Mouse (Mus musculus): ENCODE results near the gene Popdc2. TPM values are rescaled to one million over a fixed set of nuclear protein-coding genes. Genes with fewer than 3 reads are reported as not detected.

The Popdc2 gene
- total RNA-seq, 2 experiments from 2014 or later = 51.5 to 55.8 TPM

DNA sequence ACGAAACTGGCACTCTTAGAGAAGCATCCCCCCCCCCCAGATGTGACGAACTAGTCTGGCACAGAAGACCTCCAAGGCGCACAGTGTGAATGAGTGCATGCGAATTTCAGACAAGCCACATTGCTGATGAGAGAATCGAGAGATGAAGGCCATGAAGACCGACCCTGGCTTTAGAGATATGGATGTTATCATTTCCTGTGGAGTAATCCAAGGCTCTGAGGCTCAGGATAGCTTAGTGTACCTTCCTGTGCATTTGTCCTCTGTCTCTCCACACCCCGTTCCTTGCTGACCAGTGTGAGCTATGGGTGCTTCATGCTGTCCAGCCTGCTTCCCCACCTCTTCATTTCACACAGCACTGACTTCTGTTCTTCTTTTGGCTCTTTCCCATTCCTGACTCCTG is 13.2 kb downstream of the Popdc2 start:
- DNase-seq (ENCODE audit: low spot score) = no peak

DNA sequence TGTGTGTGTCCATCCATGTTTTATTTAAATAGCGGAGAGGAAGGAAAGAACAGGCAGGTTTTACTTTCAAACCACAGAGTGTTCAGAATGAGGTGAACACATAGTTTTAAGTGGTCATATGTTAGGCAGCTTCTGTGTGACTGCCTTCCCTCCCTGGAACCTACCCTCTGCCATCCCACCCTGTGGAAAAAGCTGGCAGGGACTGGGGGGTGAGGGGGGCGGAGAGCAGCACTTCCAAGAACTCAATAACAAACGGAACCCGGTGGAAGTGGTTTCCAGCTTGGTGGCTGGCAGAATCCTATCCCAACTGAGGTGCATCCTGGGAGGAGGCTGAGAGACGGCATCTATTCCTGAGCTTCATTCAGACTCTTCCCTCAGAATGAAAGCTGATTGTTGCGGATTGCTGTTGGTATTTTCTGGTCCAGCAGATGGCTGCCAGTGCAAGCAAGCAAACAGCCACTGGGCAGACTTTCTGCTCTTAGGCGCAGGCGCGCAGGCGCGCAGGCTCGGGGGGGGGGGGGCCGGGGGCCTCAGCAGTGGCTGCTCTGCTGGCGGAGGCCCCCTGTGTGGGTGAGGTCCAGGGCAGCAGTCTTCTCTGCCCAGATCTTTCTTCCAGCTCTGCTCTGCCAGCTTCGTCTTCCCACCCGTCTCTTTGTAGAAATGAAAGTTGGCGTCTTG is 14.3 kb downstream of the Popdc2 start:
- no peak for DNase-seq (ENCODE audit: low spot score)

DNA sequence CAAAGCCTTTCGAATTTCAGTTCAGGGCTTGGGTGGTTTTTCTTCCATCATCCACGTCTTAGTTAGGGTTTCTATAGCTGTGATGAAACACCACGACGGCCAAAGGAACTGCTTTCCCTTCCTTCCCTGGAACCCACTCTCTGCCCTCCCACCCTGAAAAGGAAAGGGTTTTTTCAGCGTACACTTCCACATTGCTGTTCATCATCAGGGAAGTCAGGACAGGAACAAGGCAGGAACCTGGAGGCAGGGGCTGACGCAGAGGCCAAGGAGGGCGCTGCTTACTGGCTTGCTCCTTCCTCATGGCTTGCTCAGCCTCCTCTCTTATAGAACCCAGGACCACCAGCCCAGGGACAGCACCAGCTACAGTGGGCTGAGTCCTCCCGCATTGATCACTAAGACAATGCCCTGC is 14.8 kb downstream of the Popdc2 start:
- no peak for DNase-seq (ENCODE audit: low spot score)

DNA sequence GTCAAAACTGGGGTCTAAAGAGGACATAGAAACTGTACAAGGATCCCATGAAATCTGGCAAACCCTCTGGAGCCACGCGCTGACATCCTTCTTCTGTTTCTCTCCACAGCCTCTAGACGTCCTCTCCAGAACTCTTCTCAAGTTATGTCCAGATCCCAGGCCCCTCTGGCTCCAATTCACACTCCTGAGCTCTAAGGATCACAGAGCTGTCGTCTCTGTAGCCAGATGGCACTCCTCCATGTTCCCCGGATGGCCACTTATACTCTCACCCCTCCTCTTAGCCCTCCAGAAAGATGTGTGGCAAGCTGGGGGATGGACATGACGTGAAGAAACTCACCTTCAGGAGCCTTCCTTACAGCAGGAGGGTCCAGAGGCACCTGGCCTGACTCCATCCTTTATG is 15.5 kb downstream of the Popdc2 start:
- DNase-seq (ENCODE audit: low spot score) = peak; percentile 61

DNA sequence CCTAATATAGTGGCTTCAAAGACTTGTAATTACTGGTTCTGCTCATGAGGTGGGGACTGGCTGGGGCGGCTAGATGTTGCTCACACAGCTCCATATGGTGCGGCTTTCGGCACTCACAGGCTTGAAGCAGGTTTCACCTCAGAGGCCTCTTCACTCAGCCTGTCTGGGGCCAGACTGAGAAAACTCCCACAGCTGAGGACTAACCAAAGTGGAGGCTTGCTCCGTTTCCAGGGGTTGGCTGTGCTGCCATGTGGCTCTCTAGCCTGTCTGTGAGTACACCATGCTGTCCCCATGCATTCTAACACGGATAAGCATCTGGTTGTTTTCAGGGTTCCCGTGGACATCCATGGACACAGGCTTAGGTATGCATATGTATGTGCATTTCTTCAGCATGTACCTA is 16.6 kb downstream of the Popdc2 start:
- no peak for DNase-seq (ENCODE audit: low spot score)

DNA sequence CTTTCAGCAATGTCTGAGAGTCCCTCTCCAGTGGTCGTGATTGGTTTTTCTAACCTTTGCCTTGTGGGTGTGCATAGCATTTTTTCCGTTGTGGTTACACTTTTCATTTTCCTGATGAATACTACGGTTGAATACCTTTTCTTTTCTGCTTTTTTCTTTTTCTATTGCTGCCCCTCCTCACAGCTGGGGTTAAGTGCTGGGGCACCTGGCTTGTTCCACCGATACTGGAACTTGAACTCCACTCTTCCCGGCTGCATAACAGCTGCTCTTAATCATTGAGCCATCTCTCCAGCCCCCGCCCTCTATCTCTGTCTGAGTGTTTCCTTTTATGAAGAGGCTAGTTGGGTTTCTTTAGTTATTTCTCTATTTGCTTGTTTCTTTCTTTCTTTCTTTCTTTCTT is 17.1 kb downstream of the Popdc2 start:
- no peak for DNase-seq (ENCODE audit: low spot score)

DNA sequence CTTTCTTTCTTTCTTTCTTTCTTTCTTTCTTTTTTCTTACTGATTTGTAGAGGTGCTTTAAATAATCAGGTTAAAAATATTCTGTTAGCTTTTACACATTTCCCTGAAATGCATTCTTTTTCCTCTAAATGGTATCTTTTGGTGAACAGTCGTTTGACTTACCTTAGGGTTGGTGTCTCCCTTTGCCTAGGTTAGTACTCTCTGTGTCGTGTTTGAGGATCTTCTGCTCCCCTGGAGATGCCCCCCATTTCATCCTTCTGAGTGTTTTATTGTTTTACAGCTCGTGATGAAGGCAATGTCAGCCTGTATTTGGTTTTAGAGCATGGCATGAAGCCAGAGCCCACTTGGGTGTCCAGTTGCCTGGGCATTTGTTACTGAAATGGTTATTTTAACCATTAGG is 17.5 kb downstream of the Popdc2 start:
- DNase-seq (ENCODE audit: low spot score) = no peak

DNA sequence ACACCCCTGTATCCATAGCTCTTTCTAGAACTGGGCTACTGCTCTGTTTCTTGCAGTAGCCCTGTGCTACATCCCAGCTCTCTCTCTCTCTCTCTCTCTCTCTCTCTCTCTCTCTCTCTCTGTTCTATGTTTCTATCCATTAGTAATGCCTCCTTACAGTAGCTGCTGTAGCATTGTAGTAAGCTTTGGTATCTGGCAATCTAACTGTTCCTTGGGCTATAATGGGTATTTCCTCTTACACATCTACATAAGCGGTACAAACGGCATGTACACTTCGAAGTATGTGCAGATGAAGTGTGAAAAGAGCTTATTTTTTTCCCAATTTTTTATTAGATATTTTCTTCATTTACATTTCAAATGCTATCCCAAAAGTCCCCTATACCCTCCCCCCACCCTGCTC is 17.9 kb downstream of the Popdc2 start:
- no peak for DNase-seq (ENCODE audit: low spot score)

DNA sequence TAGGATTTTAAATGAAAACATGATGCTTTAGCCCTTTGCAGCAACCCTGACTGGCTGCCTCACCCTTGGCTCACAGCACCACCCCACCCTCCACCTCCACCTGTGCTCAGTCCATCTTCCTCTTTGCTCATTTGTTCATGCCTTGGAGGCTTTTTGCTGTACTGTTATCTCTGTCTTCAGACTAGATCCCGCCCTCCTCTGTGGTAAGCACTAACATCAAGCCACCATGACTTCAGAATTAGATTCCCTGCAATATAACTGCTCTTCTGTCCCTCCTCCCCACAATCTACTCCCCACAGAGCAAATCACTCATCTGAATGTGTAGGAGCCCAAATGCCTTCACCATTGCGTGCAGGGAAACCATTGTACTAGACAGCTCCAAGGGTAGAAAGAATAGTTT is 21.7 kb downstream of the Popdc2 start:
- no peak for DNase-seq (ENCODE audit: low spot score)

DNA sequence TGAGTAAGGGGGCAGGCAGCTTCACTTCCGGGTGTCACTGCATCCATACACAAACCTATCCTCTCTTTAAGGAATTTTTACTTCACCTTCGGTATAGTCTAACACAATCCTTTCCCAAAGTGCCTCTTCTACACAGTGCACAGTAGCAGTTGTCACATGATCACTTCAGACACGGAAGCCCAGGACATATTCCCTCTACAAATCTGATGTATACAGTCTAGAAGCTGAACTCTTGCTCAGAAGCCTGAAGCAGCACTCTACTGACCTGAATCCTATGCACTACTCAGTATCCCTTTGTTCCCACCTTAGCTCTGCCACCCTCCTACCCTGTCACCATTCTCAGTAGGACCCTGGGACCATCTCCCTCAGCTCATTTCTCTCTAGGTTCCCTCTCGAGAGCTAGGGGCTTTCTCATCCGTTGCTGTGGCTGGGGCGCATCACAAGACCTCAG is 23.2 kb downstream of the Popdc2 start:
- no peak for DNase-seq (ENCODE audit: low spot score)

DNA sequence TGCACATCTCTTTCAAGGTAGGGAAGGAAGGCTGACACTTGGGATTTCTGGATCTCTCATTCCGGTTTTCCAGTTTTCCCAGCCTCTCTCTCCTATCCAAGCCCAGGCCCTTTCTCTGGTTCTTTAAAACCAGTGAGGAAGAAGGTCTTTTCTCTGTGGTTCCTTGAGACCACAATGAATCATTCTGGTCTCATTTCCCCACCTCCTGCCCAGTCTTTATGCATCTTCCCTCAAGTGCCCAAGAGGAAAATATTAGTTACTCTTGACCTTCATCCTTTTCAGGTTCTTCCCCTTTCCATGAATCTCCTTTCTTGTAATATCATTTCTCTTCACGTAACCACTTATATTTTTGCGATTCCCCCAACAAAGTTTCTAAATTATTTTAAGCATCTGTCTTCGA is 23.7 kb downstream of the Popdc2 start:
- DNase-seq (ENCODE audit: low spot score) = no peak

DNA sequence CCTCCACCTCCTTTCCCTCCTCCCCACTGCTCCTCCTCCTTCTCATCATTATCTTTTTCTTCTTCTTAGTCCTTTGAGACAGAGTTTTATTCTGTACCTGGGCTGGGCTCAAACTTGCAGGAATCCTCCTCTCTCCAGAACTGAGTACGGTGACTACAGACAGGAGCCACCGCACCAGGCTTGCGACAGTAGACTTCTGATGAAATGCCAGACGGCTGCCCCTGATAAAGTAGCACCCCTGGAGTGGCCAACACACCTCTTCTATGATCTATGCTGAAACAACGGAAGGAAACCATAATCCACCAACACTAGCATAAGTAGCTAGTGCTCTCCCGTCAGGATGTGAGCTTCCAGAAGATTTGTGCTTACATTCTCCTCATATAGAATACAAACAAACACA is 25.4 kb downstream of the Popdc2 start:
- DNase-seq (ENCODE audit: low spot score) = no peak

DNA sequence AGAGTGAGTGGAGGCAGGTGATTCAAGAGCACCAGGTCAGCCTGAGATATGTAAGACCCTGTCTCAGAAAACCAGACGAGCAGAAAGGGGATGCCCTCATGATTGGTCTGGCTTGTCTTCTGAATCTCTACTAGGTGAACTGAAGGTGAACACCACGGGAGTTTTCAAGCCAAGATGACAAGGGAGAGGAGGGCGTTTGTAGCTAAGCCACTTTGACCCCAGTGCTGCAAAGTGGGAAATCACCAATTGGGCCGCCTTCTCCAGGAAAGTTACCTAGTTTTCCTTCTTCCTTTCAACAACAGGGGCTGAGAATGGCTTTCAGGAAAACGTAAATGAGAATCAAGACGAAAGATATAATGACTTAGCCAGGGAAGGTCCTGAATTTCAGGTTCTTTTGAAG is 26.7 kb downstream of the Popdc2 start:
- DNase-seq (ENCODE audit: low spot score) = no peak

DNA sequence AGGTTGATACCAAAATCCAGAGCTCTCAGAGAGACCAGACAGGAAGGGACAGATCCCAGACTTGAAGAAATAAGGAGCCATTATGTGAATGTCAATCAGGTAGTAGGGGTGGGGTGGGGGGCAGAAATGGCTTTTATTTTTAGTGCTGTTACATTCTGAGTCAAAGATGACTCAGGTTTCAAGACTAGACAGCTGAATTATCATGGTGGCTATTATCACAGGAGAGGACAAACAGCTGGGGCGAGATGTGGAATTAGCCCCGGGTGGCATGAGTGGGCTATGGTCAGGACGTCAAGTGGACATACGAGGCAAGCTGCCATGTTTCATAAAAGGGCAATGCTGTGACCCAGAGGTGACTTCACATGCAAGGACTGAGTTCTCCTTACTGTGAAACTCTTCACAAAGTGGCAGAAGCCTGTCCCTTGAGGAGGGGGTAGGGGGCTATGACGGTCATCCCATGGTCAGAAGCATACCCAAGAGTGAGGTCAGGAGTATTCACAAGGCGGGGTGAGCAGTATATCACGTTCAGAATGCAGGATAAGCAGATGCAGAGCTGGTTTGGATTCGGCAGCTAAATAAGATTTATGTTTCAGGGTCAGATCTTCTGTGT is 27.4 kb downstream of the Popdc2 start:
- no peak for DNase-seq (ENCODE audit: low spot score)

DNA sequence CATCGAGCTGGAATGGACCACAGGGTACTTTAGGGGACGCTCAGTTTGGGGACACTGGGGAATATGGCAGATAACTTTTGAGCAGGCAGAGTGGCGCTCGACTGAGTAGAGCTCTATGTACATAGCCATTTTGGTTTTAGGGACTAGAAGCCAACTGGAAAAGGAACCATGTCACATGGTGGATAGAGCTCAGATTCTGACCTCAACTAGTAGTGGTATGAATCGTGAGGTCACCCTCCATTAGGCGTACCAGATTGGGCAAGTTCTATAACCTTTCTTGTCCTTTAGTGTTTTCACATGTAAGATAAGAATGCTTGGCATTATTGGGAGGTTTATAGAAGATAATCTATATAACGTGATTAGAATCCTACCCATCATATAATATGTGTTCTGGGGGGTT is 28.3 kb downstream of the Popdc2 start:
- DNase-seq (ENCODE audit: low spot score) = no peak

DNA sequence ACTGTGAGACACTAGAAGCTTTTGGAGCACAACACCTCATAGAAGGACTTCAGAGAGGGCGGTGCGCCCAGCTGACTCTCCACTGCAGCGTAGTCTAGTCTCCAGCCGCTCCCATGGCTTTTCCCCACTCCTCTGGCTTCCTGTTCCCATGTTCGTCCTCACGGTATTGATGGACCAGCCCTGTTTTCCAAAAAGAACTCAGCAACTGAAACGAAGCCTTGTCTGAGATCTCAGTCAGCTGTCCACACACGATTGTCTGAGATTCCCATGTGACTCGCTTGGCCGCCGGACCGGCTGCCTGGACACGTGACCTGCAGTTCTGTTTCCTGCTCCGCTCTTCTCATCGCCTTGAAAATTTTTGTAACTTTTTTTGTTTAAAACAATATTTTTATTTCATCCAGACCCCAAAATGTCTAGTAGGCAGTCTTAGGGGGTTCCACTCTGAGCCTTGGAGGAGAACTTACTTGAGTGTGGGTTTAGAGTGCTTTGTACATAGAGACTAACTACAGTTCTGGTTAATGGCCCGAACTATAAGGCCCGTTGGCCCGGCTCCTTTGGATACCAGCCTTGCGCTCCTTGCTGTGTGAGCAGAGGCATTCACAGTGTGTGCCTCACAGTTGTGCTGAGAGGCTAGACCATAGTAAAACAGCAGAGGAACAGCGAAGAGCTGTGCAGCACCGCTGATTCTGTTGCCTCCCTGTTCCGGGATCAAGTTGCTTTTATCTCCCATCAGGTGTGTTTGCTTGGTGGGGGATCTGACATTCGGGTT is 30.3 kb downstream of the Popdc2 start:
- peak; percentile 88 for DNase-seq (ENCODE audit: low spot score)

DNA sequence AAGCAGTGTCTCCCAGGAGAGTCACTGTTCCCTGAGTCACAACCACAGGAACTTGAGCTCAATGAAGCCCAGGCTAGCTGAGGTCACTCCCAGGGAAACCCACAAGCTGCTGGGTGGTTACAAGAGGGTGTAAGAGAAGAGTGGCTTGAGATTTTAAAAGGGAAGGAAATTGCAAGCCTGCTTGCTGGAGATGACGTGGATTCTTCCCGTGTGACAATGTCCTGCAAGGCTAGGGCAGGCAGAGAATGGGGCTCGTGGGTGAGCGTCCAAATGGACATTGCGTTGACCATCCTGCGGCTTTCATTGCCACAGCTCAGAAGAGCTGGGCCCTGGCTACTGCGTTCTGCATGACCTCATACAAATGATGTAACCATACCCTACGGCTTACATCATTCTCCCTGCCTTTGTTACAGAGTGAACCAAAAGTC is 32.2 kb downstream of the Popdc2 start:
- DNase-seq (ENCODE audit: low spot score) = no peak

DNA sequence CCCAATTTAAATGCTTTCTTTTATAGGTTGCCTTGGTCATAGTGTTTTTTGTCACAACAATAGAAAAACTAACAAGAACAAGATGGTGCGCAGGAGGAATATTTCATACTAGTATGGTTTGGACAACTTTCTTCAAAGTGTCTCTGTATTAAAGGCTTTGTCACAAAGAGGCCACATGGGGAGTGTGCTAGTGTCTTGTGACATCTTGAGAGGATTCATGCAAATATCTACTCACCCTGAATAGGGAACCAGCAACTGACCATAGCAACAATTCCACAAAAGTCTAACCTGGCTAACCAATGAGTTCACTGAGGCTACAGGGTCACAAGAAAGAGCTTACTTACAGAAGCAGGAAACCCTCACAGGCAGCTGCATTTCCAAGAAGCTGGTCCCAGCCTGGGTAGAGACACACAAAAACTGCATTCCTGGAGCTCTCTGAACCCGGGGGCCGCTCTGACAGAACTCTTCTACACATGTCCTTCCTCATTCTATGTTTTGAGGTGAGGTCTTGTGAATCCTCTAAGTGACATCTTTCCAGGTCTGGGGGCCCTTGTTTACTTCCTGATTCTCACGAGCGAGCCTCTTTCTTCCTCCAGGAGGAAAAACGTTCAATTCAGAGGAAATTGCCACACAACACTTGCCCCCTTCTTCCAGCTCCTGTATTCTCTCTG is 33.2 kb downstream of the Popdc2 start:
- no peak for DNase-seq (ENCODE audit: low spot score)

DNA sequence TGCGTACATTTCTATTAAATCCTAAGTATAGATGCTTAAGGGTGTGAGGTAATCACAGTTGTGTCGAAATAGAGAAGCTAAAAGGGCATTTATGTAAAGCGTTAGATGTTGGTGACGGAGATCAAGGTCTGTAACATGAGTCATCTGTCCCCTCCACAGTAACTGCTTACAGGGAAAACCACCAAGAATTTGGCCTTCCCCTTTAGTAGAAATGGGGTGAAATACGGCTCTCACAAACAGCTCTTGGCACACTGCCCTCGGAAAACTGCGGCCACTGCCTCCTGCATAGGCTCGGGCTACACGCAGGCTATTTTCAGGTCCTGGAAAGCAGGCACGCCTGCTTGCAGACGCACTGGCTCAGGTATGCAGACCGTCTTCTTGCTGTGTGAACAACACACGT is 34.1 kb downstream of the Popdc2 start:
- peak; percentile 71 for DNase-seq (ENCODE audit: low spot score)

DNA sequence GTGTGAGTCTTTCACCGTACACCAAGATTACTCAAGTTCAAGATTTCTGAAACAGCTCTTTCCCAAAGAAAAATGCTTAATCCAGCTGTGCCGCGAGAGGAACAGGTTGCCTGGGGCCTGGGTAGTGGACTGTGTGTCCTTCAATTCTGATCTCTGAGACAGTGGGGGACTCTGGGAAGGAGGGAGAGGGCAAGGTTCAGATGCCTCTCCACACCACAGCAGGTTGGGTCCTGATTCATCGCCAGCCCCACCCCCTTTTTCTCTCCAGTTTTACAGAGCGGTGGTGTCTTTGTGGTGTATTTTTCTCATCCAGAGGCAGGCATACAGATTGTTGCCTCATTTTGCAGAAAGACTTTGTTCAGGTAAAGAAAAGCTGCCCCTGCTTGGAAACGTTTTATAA is 36.3 kb downstream of the Popdc2 start:
- no peak for DNase-seq (ENCODE audit: low spot score)

DNA sequence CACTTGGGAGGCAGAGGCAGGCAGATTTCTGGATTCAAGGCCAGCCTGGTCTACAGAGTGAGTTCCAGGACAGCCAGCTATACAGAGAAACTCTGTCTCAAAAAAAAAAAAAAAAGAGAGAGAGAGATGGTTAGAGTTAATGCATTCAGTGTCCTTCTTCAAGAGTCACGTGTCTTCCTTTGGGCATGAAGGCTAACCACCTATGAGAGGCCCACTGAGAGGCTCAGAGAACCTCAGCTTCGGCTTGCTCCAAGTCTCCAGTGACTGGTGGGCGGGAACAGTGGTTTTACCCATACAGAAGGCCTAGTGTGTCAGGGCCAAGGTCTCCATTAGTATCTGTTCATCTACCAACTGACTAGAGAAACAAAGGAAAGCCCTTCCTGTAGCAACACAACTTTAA is 37.1 kb downstream of the Popdc2 start:
- no peak for DNase-seq (ENCODE audit: low spot score)

DNA sequence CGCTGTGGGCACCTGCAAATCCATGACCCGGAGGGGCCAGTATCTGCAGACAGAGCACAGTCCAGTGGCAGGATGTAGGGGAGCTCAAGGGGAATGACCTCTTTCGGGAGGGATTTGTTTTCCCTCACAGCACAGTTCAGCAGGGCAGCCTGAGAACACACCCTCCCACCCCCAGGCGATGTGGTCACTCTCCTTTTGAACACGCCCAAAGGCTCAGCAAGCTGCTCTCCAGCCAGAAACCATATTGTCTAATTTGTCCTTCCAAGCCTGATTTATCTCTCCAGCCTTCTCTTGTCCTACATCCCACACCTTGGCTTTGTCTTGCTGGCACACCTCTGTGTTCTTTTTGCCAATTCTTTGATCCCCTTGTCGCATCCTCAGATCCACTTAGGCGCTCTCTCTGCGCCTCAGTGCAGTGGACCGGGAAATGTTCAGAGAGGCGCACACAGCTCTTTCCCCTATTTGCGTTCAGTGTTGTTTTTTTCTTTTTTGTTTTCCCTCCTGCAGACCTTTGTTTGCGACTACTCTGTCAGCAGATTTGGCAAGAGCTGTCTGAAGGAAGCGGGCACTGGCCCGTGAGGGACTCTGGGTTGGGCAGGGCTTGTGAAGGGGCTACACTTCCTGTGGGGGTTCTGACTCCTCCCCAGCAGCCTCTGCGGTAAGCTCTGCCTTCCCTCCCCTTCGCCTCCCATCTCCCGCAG is 37.7 kb downstream of the Popdc2 start:
- peak; percentile 66 for DNase-seq (ENCODE audit: low spot score)

Data from gastrocnemius, adult 18-20 months (tissue).